Mouse (Mus musculus) neural tube, embryonic 12.5 days (tissue): Measurements from ENCODE around the gene 9030025P20Rik. TPM values are rescaled to one million over a fixed set of nuclear protein-coding genes. Genes with fewer than 3 reads are reported as not detected.
"Not testable (repeated sequence)": the region's sequence is repeated elsewhere in the genome, so short reads cannot be mapped to it uniquely, and the experiment has no call there.

ENCODE experiments used
- ATAC-seq: fragments of 200-750 bp; cut with Nextera tagmentation; 2 replicates; pipeline ENCODE4 v1.8.0; 2017; ENCODE audit warnings: low read depth, mild to moderate bottlenecking, moderate TSS enrichment, moderate library complexity; ENCODE audit not compliant: low FRiP score
- H3K27ac ChIP-seq: fragments of 300-500 bp; sonication (generic); 2 replicates; pipeline ENCODE4 v1.5.1; 2016
- H3K27me3 ChIP-seq: fragments of 300-500 bp; sonication (generic); replicated peaks from 2 replicates; pipeline ENCODE4 v1.6.1; 2016; ENCODE audit warnings: mild to moderate bottlenecking
- H3K36me3 ChIP-seq: fragments of 300-500 bp; sonication (generic); 2 replicates; pipeline ENCODE4 v1.6.1; 2016; ENCODE audit warnings: mild to moderate bottlenecking
- H3K4me1 ChIP-seq: fragments of 300-500 bp; sonication (generic); 2 replicates; pipeline ENCODE4 v1.6.1; 2016
- H3K4me2 ChIP-seq: fragments of 300-500 bp; sonication (generic); replicated peaks from 2 replicates; pipeline ENCODE4 v1.6.1; 2016; ENCODE audit warnings: mild to moderate bottlenecking
- H3K4me3 ChIP-seq: fragments of 300-500 bp; sonication (generic); 2 replicates; pipeline ENCODE4 v1.5.1; 2016
- H3K9ac ChIP-seq: fragments of 300-500 bp; sonication (generic); 2 replicates; pipeline ENCODE4 v1.6.1; 2016; ENCODE audit warnings: mild to moderate bottlenecking
- H3K9me3 ChIP-seq: fragments of 300-500 bp; sonication (generic); 2 replicates; pipeline ENCODE4 v1.6.1; 2016; ENCODE audit warnings: mild to moderate bottlenecking
- WGBS: fragments of 180-500 bp; shearing (Covaris S2); methylation state at CpG from one replicate; pipeline ENCODE4 v1.1.7; 2016; 5-methylcytosine and 5-hydroxymethylcytosine counted together
- polyA plus RNA-seq: library from polyadenylated mRNA; unstranded; fragments of >200 nt; fragmentation: Nextera tagmentation; extraction: Ambion mirVana; gene quantifications from 2 replicates; pipeline ENCODE4 v1.2.1, GENCODE M21; 2016

9030025P20Rik gene
- polyA plus RNA-seq = 10.6 and 14.2 TPM in 2 replicates

GRCm38 (mm10) chr17:14978362-14979038, at the start of gene 9030025P20Rik, which contains the start of gene Gm3417:
Gene 9030025P20Rik, plus strand, starts transcription at chr17:14978468.
Gene Gm3417, minus strand, starts transcription at chr17:14978790.
- ATAC-seq = peak; percentile 97
- H3K27ac ChIP-seq, H3K9me3 ChIP-seq, H3K4me3 ChIP-seq, H3K4me1 ChIP-seq, H3K27me3 ChIP-seq, H3K9ac ChIP-seq, H3K36me3 ChIP-seq: not testable (repeated sequence)
- 0 out of 2 replicates have a peak within 1 kb of the TSS, but pooled peaks have one; percentile 38 for H3K4me2 ChIP-seq
- no CpG with 5 or more reads among the region's 60 CpGs for WGBS

GRCm38 (mm10) chr17:14928631-14929030, 49.6 kb upstream of the 9030025P20Rik start:
- H3K4me3 ChIP-seq = no peak overlapping the region
- H3K36me3 ChIP-seq = no peaks in the 10 kb centered on the region
- ATAC-seq = no peak
- H3K9me3 ChIP-seq = no peaks in the 10 kb centered on the region
- H3K9ac ChIP-seq = no peak overlapping the region
- H3K27me3 ChIP-seq = no peaks in the 10 kb centered on the region; the same call in 1 of the 2 replicates
- H3K27ac ChIP-seq = no peak overlapping the region
- no peaks in the 10 kb centered on the region for H3K4me1 ChIP-seq
- WGBS = 80% methylated on average over 5 of the region's 5 CpGs
- no peak overlapping the region for H3K4me2 ChIP-seq

GRCm38 (mm10) chr17:14930697-14931096, 47.6 kb upstream of the 9030025P20Rik start:
- no peaks in the 10 kb centered on the region for H3K9me3 ChIP-seq
- no peaks in the 10 kb centered on the region for H3K36me3 ChIP-seq
- H3K9ac ChIP-seq = no peak overlapping the region
- no peak overlapping the region for H3K4me3 ChIP-seq
- H3K4me2 ChIP-seq = no peak overlapping the region
- H3K4me1 ChIP-seq = no peaks in the 10 kb centered on the region
- ATAC-seq = no peak
- H3K27ac ChIP-seq = no peak overlapping the region
- H3K27me3 ChIP-seq = no peaks in the 10 kb centered on the region; the same call in 1 of the 2 replicates
- 88% methylated on average over 7 of the region's 7 CpGs for WGBS

GRCm38 (mm10) chr17:14931469-14931868, 46.8 kb upstream of the 9030025P20Rik start:
- ATAC-seq = no peak
- no peaks in the 10 kb centered on the region for H3K4me1 ChIP-seq
- H3K9me3 ChIP-seq = no peaks in the 10 kb centered on the region
- no peak overlapping the region for H3K4me3 ChIP-seq
- H3K27me3 ChIP-seq = no peaks in the 10 kb centered on the region; the same call in 1 of the 2 replicates
- WGBS = 89% methylated on average over 5 of the region's 5 CpGs
- no peak overlapping the region for H3K4me2 ChIP-seq
- H3K9ac ChIP-seq = no peak overlapping the region
- H3K36me3 ChIP-seq = no peaks in the 10 kb centered on the region
- no peak overlapping the region for H3K27ac ChIP-seq

- not testable (repeated sequence) for H3K4me1 ChIP-seq, H3K27me3 ChIP-seq, H3K36me3 ChIP-seq, H3K4me2 ChIP-seq, H3K9me3 ChIP-seq, H3K9ac ChIP-seq, H3K27ac ChIP-seq, H3K4me3 ChIP-seq, ATAC-seq
- WGBS = 86% methylated on average over 14 of the region's 14 CpGs
Measured at GRCm38 (mm10) chr17:14935280-14935679, 43.0 kb upstream of the 9030025P20Rik start.

GRCm38 (mm10) chr17:14935841-14936605, 42.2 kb upstream of the 9030025P20Rik start:
- ATAC-seq = no peak
- no peaks in the 10 kb centered on the region for H3K27me3 ChIP-seq
- no peak overlapping the region for H3K4me3 ChIP-seq
- no peak overlapping the region for H3K27ac ChIP-seq
- no peak overlapping the region for H3K4me2 ChIP-seq
- WGBS = 74% methylated on average over 5 of the region's 5 CpGs
- no peaks in the 10 kb centered on the region for H3K4me1 ChIP-seq
- no peaks in the 10 kb centered on the region for H3K9me3 ChIP-seq
- no peaks in the 10 kb centered on the region for H3K36me3 ChIP-seq
- no peak overlapping the region for H3K9ac ChIP-seq

GRCm38 (mm10) chr17:14942181-14942580, 36.1 kb upstream of the 9030025P20Rik start:
- peak overlapping the region; percentile 79; the same call in 1 of the 2 replicates for H3K9ac ChIP-seq
- H3K9me3 ChIP-seq, H3K36me3 ChIP-seq, H3K27ac ChIP-seq, ATAC-seq, H3K27me3 ChIP-seq: not testable (repeated sequence)
- H3K4me2 ChIP-seq = peak overlapping the region; percentile 77
- whole genome bisulfite sequencing = 65% methylated on average over 6 of the region's 6 CpGs
- peak overlapping the region; percentile 79; the same call in 1 of the 2 replicates for H3K4me3 ChIP-seq
- H3K4me1 ChIP-seq = peaks cover 18% of the 10 kb centered on the region

- under 1% methylated on average over 54 of the region's 54 CpGs for WGBS
- peaks cover 18% of the 10 kb centered on the region for H3K4me1 ChIP-seq
- no peaks in the 10 kb centered on the region for H3K27me3 ChIP-seq
- H3K4me2 ChIP-seq = peak within 1 kb of the TSS; percentile 77
- H3K9ac ChIP-seq = peak within 1 kb of the TSS; percentile 79
- peaks cover 8% of the 10 kb centered on the region for H3K36me3 ChIP-seq
- no peaks in the 10 kb centered on the region for H3K9me3 ChIP-seq
- peak within 1 kb of the TSS; percentile 79 for H3K4me3 ChIP-seq
- peak; percentile 98 for ATAC-seq
- peak within 1 kb of the TSS; percentile 33 for H3K27ac ChIP-seq
Measured at GRCm38 (mm10) chr17:14943009-14943728, 35.1 kb upstream of the 9030025P20Rik start, which contains the start of the genes Wdr27 and 1600012H06Rik. Gene Wdr27, minus strand, starts transcription at chr17:14943158. Gene 1600012H06Rik, plus strand, starts transcription at chr17:14943184.

- peak overlapping the region; percentile 79 for H3K4me3 ChIP-seq
- H3K9ac ChIP-seq = peak overlapping the region; percentile 79
- peaks cover 18% of the 10 kb centered on the region for H3K4me1 ChIP-seq
- peaks cover 13% of the 10 kb centered on the region for H3K36me3 ChIP-seq
- 16% methylated on average over 16 of the region's 16 CpGs for WGBS
- ATAC-seq = peak; percentile 14
- H3K27ac ChIP-seq = no peak overlapping the region
- H3K4me2 ChIP-seq = peak overlapping the region; percentile 77
- H3K27me3 ChIP-seq = no peaks in the 10 kb centered on the region
- no peaks in the 10 kb centered on the region for H3K9me3 ChIP-seq
Measured at GRCm38 (mm10) chr17:14943729-14944059, 34.6 kb upstream of the 9030025P20Rik start.

- Histone ChIP-seq H3K9ac (no peak overlapping the region), H3K36me3 (peaks cover 19% of the 10 kb centered on the region), H3K4me3 (no peak overlapping the region), H3K4me1 (peaks cover 18% of the 10 kb centered on the region), H3K27me3 (no peaks in the 10 kb centered on the region), H3K4me2 (no peak overlapping the region), H3K27ac (no peak overlapping the region), H3K9me3 (no peaks in the 10 kb centered on the region)
- ATAC-seq = no peak
- 92% methylated on average over 1 of the region's 1 CpGs for WGBS
Measured at GRCm38 (mm10) chr17:14944551-14944950, 33.7 kb upstream of the 9030025P20Rik start.

- Histone ChIP-seq H3K9me3 (no peaks in the 10 kb centered on the region), H3K4me1 (peaks cover 4% of the 10 kb centered on the region; the same call in 1 of the 2 replicates), H3K36me3 (peaks cover 59% of the 10 kb centered on the region), H3K4me2 (no peak overlapping the region), H3K9ac (no peak overlapping the region), H3K27ac (no peak overlapping the region), H3K4me3 (no peak overlapping the region), H3K27me3 (no peaks in the 10 kb centered on the region)
- WGBS = 84% methylated on average over 7 of the region's 7 CpGs
- ATAC-seq = no peak
Measured at GRCm38 (mm10) chr17:14949161-14949827, 29.0 kb upstream of the 9030025P20Rik start.
